Comparison of ENCODE assay signal across 8 mouse cellular contexts in genomic region chr7:80078792-80079301, GRCm38 (mm10). TPM values are rescaled to one million over a fixed set of nuclear protein-coding genes. Genes with fewer than 3 reads are reported as not detected.
A peak's percentile ranks its signal among the peaks of the same experiment; 100 is the strongest.
DNase-seq lines count a peak whose midpoint lies in the region; ATAC-seq and TF ChIP-seq lines count a peak whose summit lies in the region.

No protein-coding gene starts in this region.

- H3K9me3 ChIP-seq in forebrain, postnatal 0 days (ENCODE audit: low read length): no peaks in the 10 kb centered on the region
- H3K9me3 ChIP-seq in lung, embryonic 14.5 days (ENCODE audit: low read depth, low read length): no peaks in the 10 kb centered on the region
- no peaks in the 10 kb centered on the region for H3K9me3 ChIP-seq in neural tube, embryonic 14.5 days (ENCODE audit: control insufficient read depth, low read length)

- WGBS in forebrain, postnatal 0 days: 51% methylated on average over 14 of the region's 14 CpGs
- WGBS in lung, embryonic 14.5 days: 20% methylated on average over 14 of the region's 14 CpGs
- WGBS in neural tube, embryonic 14.5 days: 56% methylated on average over 14 of the region's 14 CpGs

- peak overlapping the region; percentile 10; the same call in 1 of the 2 replicates for H3K9ac ChIP-seq in forebrain, postnatal 0 days
- H3K9ac ChIP-seq in lung, embryonic 14.5 days: peak overlapping the region; percentile 20; the same call in 1 of the 2 replicates
- no peak overlapping the region for H3K9ac ChIP-seq in neural tube, embryonic 14.5 days (replicated peaks; ENCODE audit: low read depth, low read length)

- peak; percentile 47 for DNase-seq in ES-CJ7 (ENCODE audit: low read depth, low spot score)
- peak; percentile 41 for DNase-seq in c-Kit-positive CD71-negative TER-119-negative erythroid progenitor cells, embryonic 14.5 days (ENCODE audit: low read depth)
- no peak for DNase-seq in forebrain, postnatal 0 days
- DNase-seq in heart, postnatal 25 days (ENCODE audit: low spot score): peak; percentile 92
- peak; percentile 46 to 60 for DNase-seq in layer of hippocampus, adult 8-10 months (ENCODE audit: low spot score in 2 of 2)
- DNase-seq in lung, embryonic 14.5 days: peak; percentile 85
- peak; percentile 59 for DNase-seq in testis, postnatal 14 days (ENCODE audit: low spot score)

- no peaks in the 10 kb centered on the region for H3K27me3 ChIP-seq in forebrain, postnatal 0 days (ENCODE audit: insufficient read depth, low read length)
- no peaks in the 10 kb centered on the region for H3K27me3 ChIP-seq in lung, embryonic 14.5 days (ENCODE audit: insufficient read depth, low read length)
- no peaks in the 10 kb centered on the region for H3K27me3 ChIP-seq in neural tube, embryonic 14.5 days (ENCODE audit: control insufficient read depth, insufficient read depth, low read length)

- no peak overlapping the region for H3K4me2 ChIP-seq in forebrain, postnatal 0 days (ENCODE audit: low read depth)
- peak overlapping the region; percentile 32 for H3K4me2 ChIP-seq in lung, embryonic 14.5 days
- H3K4me2 ChIP-seq in neural tube, embryonic 14.5 days (ENCODE audit: low read depth, low read length): no peak overlapping the region

- H3K36me3 ChIP-seq in forebrain, postnatal 0 days (ENCODE audit: insufficient read depth): peaks cover 23% of the 10 kb centered on the region
- H3K36me3 ChIP-seq in lung, embryonic 14.5 days (ENCODE audit: insufficient read depth): peaks cover 30% of the 10 kb centered on the region
- peaks cover 4% of the 10 kb centered on the region; the same call in 1 of the 2 replicates for H3K36me3 ChIP-seq in neural tube, embryonic 14.5 days (ENCODE audit: control insufficient read depth, insufficient read depth, low read length)

- H3K27ac ChIP-seq in forebrain, postnatal 0 days (ENCODE audit: low read depth, low read length): peak overlapping the region; percentile 45; the same call in 1 of the 2 replicates
- peak overlapping the region; percentile 81 for H3K27ac ChIP-seq in lung, embryonic 14.5 days (ENCODE audit: low read depth)
- 0 out of 2 replicates have a peak overlapping the region, but pooled peaks have one; percentile 45 for H3K27ac ChIP-seq in neural tube, embryonic 14.5 days (ENCODE audit: low read depth, low read length)

- intact Hi-C loops in heart, postnatal 25 days (cut with DNase I): loop anchor here (2.0 kb wide), 1 partner anchor 54 kb away; the partner anchor contains the start of gene Zfp710

- no peak overlapping the region for H3K4me3 ChIP-seq in forebrain, postnatal 0 days (ENCODE audit: low read depth, low read length)
- H3K4me3 ChIP-seq in lung, embryonic 14.5 days (ENCODE audit: low read depth, low read length): no peak overlapping the region
- H3K4me3 ChIP-seq in neural tube, embryonic 14.5 days (ENCODE audit: low read depth, low read length): no peak overlapping the region

- no peak for TF ChIP-seq CTCF in forebrain, postnatal 0 days (IDR thresholded peaks at IDR 0.05; ENCODE audit: low read depth)
- no peak for TF ChIP-seq CTCF in lung, embryonic 14.5 days (IDR thresholded peaks at IDR 0.05; ENCODE audit: low read depth)

- peak; percentile 10; the same call in 1 of the 2 replicates for ATAC-seq in forebrain, postnatal 0 days
- ATAC-seq in lung, embryonic 14.5 days (ENCODE audit: insufficient read depth): peak; percentile 47; the same call in 1 of the 2 replicates
- ATAC-seq in neural tube, embryonic 14.5 days (ENCODE audit: low read depth): no peak

- peaks cover 14% of the 10 kb centered on the region for H3K4me1 ChIP-seq in forebrain, postnatal 0 days (ENCODE audit: insufficient read depth)
- H3K4me1 ChIP-seq in lung, embryonic 14.5 days (ENCODE audit: insufficient read depth): peaks cover 32% of the 10 kb centered on the region
- H3K4me1 ChIP-seq in neural tube, embryonic 14.5 days (ENCODE audit: control insufficient read depth, insufficient read depth, low read length): peaks cover 23% of the 10 kb centered on the region

RNA-seq across cellular contexts. Expression of gene Idh2, which starts 36.3 kb away (rescaled TPM):
- 143 and 145 TPM in 2 replicates for total RNA-seq in forebrain, postnatal 0 days (2014; rRNA removed)
- polyA plus RNA-seq in forebrain, postnatal 0 days (2015; fragmentation: Nextera tagmentation; extraction: Ambion mirVana): 110 and 128 TPM in 2 replicates
- total RNA-seq in heart, postnatal 25 days (2021): 1,000 to 10,000 TPM; 1,585 to 1,668 TPM
- total RNA-seq in layer of hippocampus, adult 8-10 months (2022): 10 to 100 TPM; 67.5 to 83.7 (median 75.9) TPM
- 629 and 635 TPM in 2 replicates for polyA plus RNA-seq in lung, embryonic 14.5 days (2014; fragmentation: Nextera tagmentation; extraction: Ambion mirVana)
- polyA plus RNA-seq in neural tube, embryonic 14.5 days (2014; fragmentation: Nextera tagmentation; extraction: Ambion mirVana): 189 and 215 TPM in 2 replicates

RNA-seq across cellular contexts. Expression of gene Zfp710, which starts 54.2 kb away (rescaled TPM):
- 22.5 and 30.6 TPM in 2 replicates for total RNA-seq in forebrain, postnatal 0 days (2014; rRNA removed)
- polyA plus RNA-seq in forebrain, postnatal 0 days (2015; fragmentation: Nextera tagmentation; extraction: Ambion mirVana): 9.6 and 12.3 TPM in 2 replicates
- total RNA-seq in heart, postnatal 25 days (2021): 10 to 100 TPM; 27.7 to 29.9 TPM
- 10 to 100 TPM; 24.3 to 30.2 (median 26.0) TPM for total RNA-seq in layer of hippocampus, adult 8-10 months (2022)
- polyA plus RNA-seq in lung, embryonic 14.5 days (2014; fragmentation: Nextera tagmentation; extraction: Ambion mirVana): 15.8 and 17.7 TPM in 2 replicates
- polyA plus RNA-seq in neural tube, embryonic 14.5 days (2014; fragmentation: Nextera tagmentation; extraction: Ambion mirVana): 14.0 and 14.1 TPM in 2 replicates

Comparison
In these comparisons a context has a peak if more than half of its experiments do, and no peak if none do; other contexts are left out.
1. RNA of gene Idh2, which starts 36.3 kb away (total RNA-seq): 1,585 to 1,668 TPM in heart, postnatal 25 days; 143 to 145 TPM in forebrain, postnatal 0 days and 67.5 to 83.7 TPM in layer of hippocampus, adult 8-10 months; every median in the first group is over 10 times any median in the second.
2. Peak in every context shown above with its lines, with median percentiles within 50 percentile points of each other: H3K27ac ChIP-seq.